Mouse (Mus musculus): ENCODE measurements around the gene Gm4981. TPM values are rescaled to one million over a fixed set of nuclear protein-coding genes. Genes with fewer than 3 reads are reported as not detected.
"Not testable (repeated sequence)": the region's sequence is repeated elsewhere in the genome, so short reads cannot be mapped to it uniquely, and the experiment has no call there.

Gm4981 gene
- polyA plus RNA-seq, 1 experiment from 2014 or later = not detected

GRCm38 (mm10) chr10:58233740-58234121 is 2.8 kb downstream of the Gm4981 start:
- H3K4me1 ChIP-seq (ENCODE audit: control insufficient read depth, insufficient read depth, low read length); DNase-seq (ENCODE audit: low spot score, missing footprints); H3K27ac ChIP-seq (ENCODE audit: low read depth, low read length); H3K36me3 ChIP-seq (ENCODE audit: control insufficient read depth, insufficient read depth, low read length); H3K9ac ChIP-seq (ENCODE audit: low read length); H3K4me2 ChIP-seq; H3K4me3 ChIP-seq (ENCODE audit: low read depth, low read length); ATAC-seq (ENCODE audit: low FRiP score); H3K27me3 ChIP-seq (ENCODE audit: control insufficient read depth, insufficient read depth, low read length); H3K9me3 ChIP-seq (ENCODE audit: control insufficient read depth, low read length): not testable (repeated sequence)

- H3K4me3 ChIP-seq (ENCODE audit: low read depth, low read length); DNase-seq (ENCODE audit: low spot score, missing footprints); H3K27me3 ChIP-seq (ENCODE audit: control insufficient read depth, insufficient read depth, low read length); H3K9ac ChIP-seq (ENCODE audit: low read length); H3K9me3 ChIP-seq (ENCODE audit: control insufficient read depth, low read length); H3K36me3 ChIP-seq (ENCODE audit: control insufficient read depth, insufficient read depth, low read length); H3K4me1 ChIP-seq (ENCODE audit: control insufficient read depth, insufficient read depth, low read length); H3K27ac ChIP-seq (ENCODE audit: low read depth, low read length); H3K4me2 ChIP-seq: not testable (repeated sequence)
- ATAC-seq (ENCODE audit: low FRiP score) = peak; percentile 50
- 79% methylated on average over 9 of the region's 10 CpGs for WGBS
Measured at GRCm38 (mm10) chr10:58233054-58233739, 3.3 kb downstream of the Gm4981 start.

- not testable (repeated sequence) for H3K9ac ChIP-seq (ENCODE audit: low read length); H3K4me1 ChIP-seq (ENCODE audit: control insufficient read depth, insufficient read depth, low read length); H3K9me3 ChIP-seq (ENCODE audit: control insufficient read depth, low read length); H3K27ac ChIP-seq (ENCODE audit: low read depth, low read length); DNase-seq (ENCODE audit: low spot score, missing footprints); H3K36me3 ChIP-seq (ENCODE audit: control insufficient read depth, insufficient read depth, low read length); H3K4me2 ChIP-seq; H3K27me3 ChIP-seq (ENCODE audit: control insufficient read depth, insufficient read depth, low read length); H3K4me3 ChIP-seq (ENCODE audit: low read depth, low read length)
- WGBS = 78% methylated on average over 6 of the region's 8 CpGs
- ATAC-seq (ENCODE audit: low FRiP score) = peak; percentile 64
Measured at GRCm38 (mm10) chr10:58232641-58232969, 3.9 kb downstream of the Gm4981 start, which contains the start of gene Duxf3. Gene Duxf3 (minus strand): TSS chr10:58232675.

GRCm38 (mm10) chr10:58231779-58232640 is 4.5 kb downstream of the Gm4981 start:
- not testable (repeated sequence) for H3K4me3 ChIP-seq (ENCODE audit: low read depth, low read length); H3K27ac ChIP-seq (ENCODE audit: low read depth, low read length); H3K36me3 ChIP-seq (ENCODE audit: control insufficient read depth, insufficient read depth, low read length); H3K27me3 ChIP-seq (ENCODE audit: control insufficient read depth, insufficient read depth, low read length); H3K4me1 ChIP-seq (ENCODE audit: control insufficient read depth, insufficient read depth, low read length); H3K4me2 ChIP-seq; DNase-seq (ENCODE audit: low spot score, missing footprints); H3K9me3 ChIP-seq (ENCODE audit: control insufficient read depth, low read length); H3K9ac ChIP-seq (ENCODE audit: low read length)
- WGBS = 88% methylated on average over 30 of the region's 35 CpGs
- peak; percentile 83 for ATAC-seq (ENCODE audit: low FRiP score)

- not testable (repeated sequence) for H3K27ac ChIP-seq (ENCODE audit: low read depth, low read length); H3K9ac ChIP-seq (ENCODE audit: low read length); H3K4me1 ChIP-seq (ENCODE audit: control insufficient read depth, insufficient read depth, low read length); H3K4me2 ChIP-seq; H3K4me3 ChIP-seq (ENCODE audit: low read depth, low read length); H3K36me3 ChIP-seq (ENCODE audit: control insufficient read depth, insufficient read depth, low read length); H3K9me3 ChIP-seq (ENCODE audit: control insufficient read depth, low read length); H3K27me3 ChIP-seq (ENCODE audit: control insufficient read depth, insufficient read depth, low read length); DNase-seq (ENCODE audit: low spot score, missing footprints)
- peak; percentile 38 for ATAC-seq (ENCODE audit: low FRiP score)
- WGBS = 83% methylated on average over 4 of the region's 7 CpGs
Measured at GRCm38 (mm10) chr10:58231088-58231487, 5.4 kb downstream of the Gm4981 start.

- not testable (repeated sequence) for H3K27me3 ChIP-seq (ENCODE audit: control insufficient read depth, insufficient read depth, low read length); H3K4me2 ChIP-seq; H3K4me3 ChIP-seq (ENCODE audit: low read depth, low read length); H3K4me1 ChIP-seq (ENCODE audit: control insufficient read depth, insufficient read depth, low read length); H3K36me3 ChIP-seq (ENCODE audit: control insufficient read depth, insufficient read depth, low read length); ATAC-seq (ENCODE audit: low FRiP score); H3K9me3 ChIP-seq (ENCODE audit: control insufficient read depth, low read length); DNase-seq (ENCODE audit: low spot score, missing footprints); H3K27ac ChIP-seq (ENCODE audit: low read depth, low read length); H3K9ac ChIP-seq (ENCODE audit: low read length)
- whole genome bisulfite sequencing = 59% methylated on average over 3 of the region's 3 CpGs
Measured at GRCm38 (mm10) chr10:58230021-58230420, 6.5 kb downstream of the Gm4981 start.

- WGBS = 87% methylated on average over 2 of the region's 6 CpGs
- not testable (repeated sequence) for ATAC-seq (ENCODE audit: low FRiP score); H3K4me1 ChIP-seq (ENCODE audit: control insufficient read depth, insufficient read depth, low read length); DNase-seq (ENCODE audit: low spot score, missing footprints); H3K4me2 ChIP-seq; H3K36me3 ChIP-seq (ENCODE audit: control insufficient read depth, insufficient read depth, low read length); H3K9me3 ChIP-seq (ENCODE audit: control insufficient read depth, low read length); H3K27ac ChIP-seq (ENCODE audit: low read depth, low read length); H3K4me3 ChIP-seq (ENCODE audit: low read depth, low read length); H3K9ac ChIP-seq (ENCODE audit: low read length); H3K27me3 ChIP-seq (ENCODE audit: control insufficient read depth, insufficient read depth, low read length)
Measured at GRCm38 (mm10) chr10:58227798-58228197, 8.7 kb downstream of the Gm4981 start.

GRCm38 (mm10) chr10:58226357-58226756 is 10.1 kb downstream of the Gm4981 start:
- not testable (repeated sequence) for H3K27me3 ChIP-seq (ENCODE audit: control insufficient read depth, insufficient read depth, low read length); H3K9ac ChIP-seq (ENCODE audit: low read length); H3K9me3 ChIP-seq (ENCODE audit: control insufficient read depth, low read length); H3K4me1 ChIP-seq (ENCODE audit: control insufficient read depth, insufficient read depth, low read length); H3K36me3 ChIP-seq (ENCODE audit: control insufficient read depth, insufficient read depth, low read length); ATAC-seq (ENCODE audit: low FRiP score); H3K4me3 ChIP-seq (ENCODE audit: low read depth, low read length); H3K4me2 ChIP-seq; H3K27ac ChIP-seq (ENCODE audit: low read depth, low read length)
- 82% methylated on average over 4 of the region's 4 CpGs for WGBS
- peak; percentile 88 for DNase-seq (ENCODE audit: low spot score, missing footprints)

All from midbrain, embryonic 11.5 days (tissue).